Mouse (Mus musculus) retina, adult 2 months (tissue): ENCODE measurements at regions not wholly inside any gene's neighbourhood (a gene's known extent, or its start where the extent isn't known, plus 50 kb on each side); places are given as distances from the start of the nearest gene placed in this dataset.

Experiments
- DNase-seq: peaks from one replicate; pipeline ENCODE4 v3.0.0-alpha.2; 2012; ENCODE audit warnings: low read depth, low spot score

DNA sequence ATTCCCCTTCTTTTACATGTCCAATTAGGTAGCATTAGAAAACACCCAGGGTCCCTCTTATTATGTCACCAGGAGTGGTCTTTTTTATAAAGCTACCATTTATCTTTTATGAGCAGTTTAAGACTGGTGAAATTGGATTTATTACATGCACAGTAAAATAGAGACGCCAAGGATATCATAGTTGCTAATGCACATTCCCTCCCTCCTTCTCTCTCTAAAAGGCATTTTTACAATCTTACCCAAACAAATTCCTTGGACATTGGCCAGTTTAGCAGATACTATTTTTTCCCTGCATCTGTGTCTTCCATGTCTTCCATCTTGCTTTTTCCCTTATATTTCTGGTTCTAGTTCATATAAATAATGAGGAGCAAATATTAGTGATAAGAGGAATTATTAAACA is 186.7 kb upstream of the Robo2 start:
- no peak for DNase-seq

DNA sequence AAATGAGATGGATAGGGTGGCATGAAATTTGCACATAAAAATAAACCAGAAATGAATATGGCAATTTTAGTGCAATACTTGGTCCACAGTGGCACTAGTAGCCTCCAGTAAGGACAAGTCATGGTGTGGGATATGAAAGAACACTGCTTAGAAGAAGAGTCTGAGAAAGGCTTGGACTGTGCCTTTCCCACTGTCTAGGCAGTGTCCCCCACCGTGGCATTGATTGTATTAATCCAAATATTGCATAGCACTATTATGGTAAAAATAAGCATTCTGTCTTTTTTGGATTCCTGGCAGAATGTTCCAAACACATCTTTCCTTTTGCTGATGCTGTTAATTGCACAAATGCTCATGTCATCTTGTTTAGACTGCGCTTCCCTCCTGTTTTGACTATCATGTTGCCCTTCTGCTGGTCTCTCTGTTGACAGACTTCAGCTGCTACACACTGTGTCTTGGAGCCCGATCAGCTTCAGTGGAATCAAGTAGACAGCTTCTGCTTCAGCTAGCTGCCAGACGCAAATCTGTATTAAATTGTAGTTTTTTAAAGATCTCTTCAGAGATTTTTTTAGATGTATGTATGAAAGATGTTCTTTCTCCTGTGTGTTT is 186.2 kb upstream of the Robo2 start:
- DNase-seq: no peak

DNA sequence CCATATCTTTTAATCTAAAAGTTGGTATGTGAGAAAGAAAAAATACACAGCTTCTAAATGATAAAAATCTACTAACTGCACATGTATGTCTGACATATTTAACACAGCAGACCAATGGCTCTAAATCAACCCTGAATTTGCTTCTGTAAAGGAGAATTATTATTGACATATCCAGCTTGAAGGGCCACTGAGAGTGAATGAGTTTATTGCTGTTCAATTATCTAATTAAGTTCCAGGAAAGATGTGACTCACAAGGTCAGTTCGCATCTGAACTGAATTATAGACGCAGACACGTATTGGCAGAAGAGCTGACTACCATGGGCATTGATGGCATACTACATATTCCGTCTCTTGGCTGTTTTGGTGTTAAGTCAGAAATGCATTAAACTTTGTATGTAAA is 180.3 kb upstream of the Robo2 start:
- DNase-seq: no peak

GRCm38 (mm10) chr16:74582645-74583423 is 171.2 kb upstream of the Robo2 start:
- no peak for DNase-seq

DNA sequence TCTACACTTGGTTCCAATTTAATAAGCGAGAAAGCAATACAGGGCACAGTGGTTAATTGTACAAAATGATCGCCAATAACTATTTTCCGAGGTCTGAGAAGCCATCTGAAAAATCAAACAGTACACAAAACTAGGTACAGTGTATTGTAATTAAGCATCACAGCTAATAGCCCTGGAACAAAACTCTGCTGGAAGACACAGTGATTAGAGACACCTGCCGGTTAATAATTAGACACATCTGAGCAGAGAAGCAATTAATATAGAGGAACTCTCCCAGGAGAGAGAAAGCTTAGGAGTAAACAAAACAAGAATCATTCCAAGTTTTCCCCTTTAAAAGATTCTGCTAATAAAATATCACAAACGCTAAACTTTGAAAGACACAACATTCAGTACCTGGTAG is 136.7 kb upstream of the Robo2 start:
- no peak for DNase-seq

DNA sequence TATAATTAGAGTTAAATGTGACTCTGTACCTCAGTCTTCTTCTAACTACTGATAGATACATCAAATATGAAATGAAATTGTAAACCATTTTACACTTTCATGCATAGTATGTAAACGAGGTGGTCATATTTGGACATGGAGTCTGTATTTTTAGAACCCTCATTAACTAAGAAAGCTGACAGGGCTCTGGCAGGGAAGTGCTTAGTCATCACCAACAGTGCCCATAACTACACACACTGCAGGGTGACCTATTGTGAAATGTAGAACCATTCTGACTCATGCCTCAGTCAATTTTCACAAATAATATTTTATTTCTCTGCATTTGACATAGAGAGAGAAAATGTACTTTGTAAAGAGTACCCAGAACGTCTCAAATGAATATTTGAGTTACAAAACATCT is 118.9 kb upstream of the Robo2 start:
- no peak for DNase-seq

GRCm38 (mm10) chr16:74528245-74528644 is 116.6 kb upstream of the Robo2 start:
- no peak for DNase-seq

- no peak for DNase-seq
Measured at GRCm38 (mm10) chr16:74526521-74526920, 114.9 kb upstream of the Robo2 start.

DNA sequence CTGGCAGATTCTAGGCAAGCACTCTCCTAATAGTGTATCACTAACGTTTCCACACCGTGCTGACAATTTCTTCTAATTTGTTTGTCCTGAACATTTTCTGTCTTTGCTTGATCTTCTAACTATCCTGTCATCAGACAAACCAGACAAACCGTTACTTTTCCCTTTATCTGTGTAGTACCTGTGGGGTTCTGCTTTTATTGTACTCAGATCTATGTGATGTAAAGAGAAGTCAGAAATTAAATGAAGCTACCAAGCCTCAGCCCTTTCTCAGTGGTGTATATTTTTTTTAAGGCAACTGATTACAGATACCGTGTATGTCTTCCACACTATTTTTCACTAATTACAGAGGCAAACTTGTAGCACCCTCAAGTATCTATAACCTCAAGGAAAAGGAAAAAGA is 108.9 kb upstream of the Robo2 start:
- no peak for DNase-seq

GRCm38 (mm10) chr16:74517888-74518287 is 106.3 kb upstream of the Robo2 start:
- DNase-seq: no peak

GRCm38 (mm10) chr16:74517374-74517773 is 105.7 kb upstream of the Robo2 start:
- DNase-seq: no peak

GRCm38 (mm10) chr16:74514481-74514880 is 102.9 kb upstream of the Robo2 start:
- DNase-seq: no peak

DNA sequence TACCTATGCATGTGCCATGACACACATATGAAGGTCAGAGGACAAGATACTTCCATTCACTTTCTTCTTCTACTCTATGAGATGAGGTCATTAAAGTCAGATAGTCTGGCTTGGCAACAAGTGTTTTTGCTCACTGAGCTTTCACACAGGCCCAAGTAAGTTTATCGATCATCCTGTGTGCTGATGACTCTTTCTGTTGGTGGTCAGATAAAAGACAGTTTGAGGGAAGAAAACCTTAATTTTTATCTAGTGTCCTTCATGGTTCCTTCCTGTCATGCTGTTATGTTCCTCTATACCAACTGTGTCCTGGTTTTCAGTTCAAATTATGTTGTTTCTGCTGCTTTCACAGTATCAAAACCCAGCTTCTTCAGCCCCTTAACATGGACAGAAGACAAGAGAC is 98.8 kb upstream of the Robo2 start:
- no peak for DNase-seq

GRCm38 (mm10) chr16:74509489-74509888 is 97.9 kb upstream of the Robo2 start:
- DNase-seq: no peak

- DNase-seq: no peak
Measured at GRCm38 (mm10) chr16:74506719-74507118, 95.1 kb upstream of the Robo2 start.

DNA sequence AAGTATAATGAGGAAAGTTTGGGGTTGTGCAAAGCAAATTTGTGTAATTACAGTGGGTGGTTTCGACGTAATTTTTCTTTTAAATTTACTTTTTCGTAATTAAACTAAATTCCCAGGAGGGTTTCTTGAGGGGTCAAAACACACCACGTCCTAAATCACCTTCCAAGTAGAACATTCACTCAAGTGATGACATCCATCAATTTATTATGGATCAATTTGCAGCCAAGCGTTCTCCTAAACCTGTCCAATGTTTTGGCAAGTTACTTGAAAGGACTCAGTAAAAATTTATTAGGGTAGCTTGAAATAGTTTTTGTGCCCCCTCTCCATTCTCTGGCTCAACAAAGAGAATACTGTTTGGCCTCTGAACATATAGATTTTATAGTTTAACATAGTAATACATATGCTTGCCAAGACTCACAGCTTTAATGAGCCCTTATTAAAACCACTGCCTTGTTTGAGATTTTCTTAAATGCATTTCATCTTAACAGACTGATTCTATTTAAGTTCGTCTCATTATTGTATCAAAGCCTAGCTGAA is 94.6 kb upstream of the Robo2 start:
- DNase-seq: no peak

- no peak for DNase-seq
Measured at GRCm38 (mm10) chr16:74504426-74504825, 92.8 kb upstream of the Robo2 start.

- DNase-seq: no peak
Measured at GRCm38 (mm10) chr16:74500687-74501086, 89.1 kb upstream of the Robo2 start.

DNA sequence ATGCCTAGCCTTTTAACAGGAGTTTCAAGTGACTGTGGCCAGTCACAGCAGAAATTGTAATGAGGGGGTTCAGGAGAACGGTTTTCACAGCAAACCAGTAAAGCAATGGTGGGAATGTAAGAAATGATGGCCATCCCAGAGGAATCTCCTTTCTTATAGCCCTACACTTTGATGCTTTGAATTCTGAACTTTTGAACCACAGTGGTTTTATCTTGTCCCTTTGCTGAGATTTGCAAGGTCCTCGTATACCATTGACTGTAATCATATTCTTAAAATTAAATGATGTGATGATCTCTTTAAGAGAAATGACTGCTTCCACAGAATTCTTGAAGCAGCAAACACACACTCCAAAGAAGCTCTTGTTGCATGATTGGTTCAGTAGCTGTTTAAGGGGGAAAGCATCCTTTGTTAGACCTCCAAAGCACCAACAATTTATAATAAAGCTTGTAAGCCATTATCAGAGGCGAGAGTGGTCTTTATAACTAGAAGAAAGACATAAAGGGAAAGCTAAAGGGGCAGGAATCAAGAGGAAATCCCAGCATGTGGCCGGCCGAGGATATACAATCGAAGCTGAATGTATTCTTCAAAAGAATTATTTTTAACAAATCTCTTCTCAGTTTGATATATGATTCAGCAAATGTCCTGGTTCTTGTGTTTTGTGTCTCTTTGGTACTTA is 56.3 kb upstream of the Robo2 start:
- no peak for DNase-seq

- DNase-seq: no peak
Measured at GRCm38 (mm10) chr16:74467159-74467558, 55.5 kb upstream of the Robo2 start.

- DNase-seq: no peak
Measured at GRCm38 (mm10) chr16:74464835-74465234, 53.2 kb upstream of the Robo2 start.

DNA sequence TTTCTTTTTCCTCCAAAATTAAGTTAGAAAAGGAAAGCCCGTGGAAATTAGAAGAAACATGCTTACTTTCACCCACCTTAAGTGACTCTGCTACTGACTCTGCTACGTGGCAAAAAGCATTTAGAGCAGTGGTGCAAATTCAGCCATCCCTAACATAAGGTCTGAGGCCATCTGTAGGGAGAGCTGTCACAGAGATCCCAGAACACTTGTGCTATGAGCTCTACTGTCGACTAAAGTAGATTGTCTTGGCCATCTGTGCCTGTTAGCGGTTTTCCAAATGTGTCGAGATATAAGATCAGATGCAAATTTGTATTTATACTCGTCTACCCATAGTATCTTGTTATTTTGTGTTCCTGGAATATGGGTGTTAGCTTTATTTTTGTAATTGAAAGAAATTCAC is 52.7 kb upstream of the Robo2 start:
- DNase-seq: no peak

DNA sequence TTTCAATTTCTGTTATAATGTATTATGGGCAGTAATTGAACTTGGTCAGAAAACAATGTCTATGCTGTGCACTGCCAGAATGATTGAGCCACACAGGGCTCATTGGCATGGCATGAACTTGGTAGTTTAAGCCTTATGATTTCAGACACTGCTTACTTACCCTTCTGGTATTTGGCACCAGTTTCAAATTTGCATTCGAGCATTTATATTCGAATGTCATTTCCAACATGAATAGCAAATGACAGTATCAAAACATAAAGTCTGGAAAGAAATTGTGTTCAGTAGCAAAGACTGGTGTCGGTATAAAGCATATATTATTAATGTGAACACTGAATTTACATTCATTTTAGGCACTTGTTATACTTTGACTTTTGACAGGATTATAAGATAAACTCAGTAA is 50.8 kb upstream of the Robo2 start:
- DNase-seq: no peak
